Mouse (Mus musculus) embryonic facial prominence, embryonic 12.5 days (tissue): ENCODE measurements around the gene Zc3hc1. TPM values are rescaled to one million over a fixed set of nuclear protein-coding genes. Genes with fewer than 3 reads are reported as not detected.

Source experiments
- ATAC-seq: fragments of 200-750 bp; cut with Nextera tagmentation; 2 replicates; pipeline ENCODE4 v1.8.0; 2017; ENCODE audit not compliant: insufficient number of reproducible peaks, insufficient read depth, low FRiP score, low TSS enrichment
- H3K27ac ChIP-seq: fragments of 300-500 bp; sonication (generic); 2 replicates; pipeline ENCODE4 v1.5.1; 2016; ENCODE audit warnings: mild to moderate bottlenecking
- H3K27me3 ChIP-seq: fragments of 300-500 bp; sonication (generic); 2 replicates; pipeline ENCODE4 v1.6.1; 2016; ENCODE audit warnings: mild to moderate bottlenecking, moderate library complexity
- H3K36me3 ChIP-seq: fragments of 300-500 bp; sonication (generic); 2 replicates; pipeline ENCODE4 v1.6.1; 2016; ENCODE audit warnings: mild to moderate bottlenecking
- H3K4me1 ChIP-seq: fragments of 300-500 bp; sonication (generic); 2 replicates; pipeline ENCODE4 v1.6.1; 2016
- H3K4me2 ChIP-seq: fragments of 300-500 bp; sonication (generic); replicated peaks from 2 replicates; pipeline ENCODE4 v1.6.1; 2016; ENCODE audit warnings: mild to moderate bottlenecking, moderate library complexity
- H3K4me3 ChIP-seq: fragments of 300-500 bp; sonication (generic); 2 replicates; pipeline ENCODE4 v1.5.1; 2016; ENCODE audit warnings: mild to moderate bottlenecking
- H3K9ac ChIP-seq: fragments of 300-500 bp; sonication (generic); 2 replicates; pipeline ENCODE4 v1.6.1; 2016; ENCODE audit warnings: mild to moderate bottlenecking, moderate library complexity
- H3K9me3 ChIP-seq: fragments of 300-500 bp; sonication (generic); 2 replicates; pipeline ENCODE4 v1.6.1; 2016; ENCODE audit warnings: mild to moderate bottlenecking, moderate library complexity
- WGBS: fragments of 180-500 bp; shearing (Covaris S2); methylation state at CpG from one replicate; pipeline ENCODE4 v1.1.7; 2016; 5-methylcytosine and 5-hydroxymethylcytosine counted together
- polyA plus RNA-seq: library from polyadenylated mRNA; unstranded; fragments of >200 nt; fragmentation: Nextera tagmentation; extraction: Ambion mirVana; gene quantifications from 2 replicates; pipeline ENCODE4 v1.2.1, GENCODE M21; 2016

Gene Zc3hc1
- polyA plus RNA-seq, 1 experiment from 2014 or later: 75.0 TPM

GRCm38 (mm10) chr6:30346737-30347136 is 44.1 kb downstream of the Zc3hc1 start:
- no peak overlapping the region for H3K9ac ChIP-seq
- no peaks in the 10 kb centered on the region for H3K36me3 ChIP-seq
- WGBS: 70% methylated on average over 6 of the region's 6 CpGs
- H3K9me3 ChIP-seq: no peaks in the 10 kb centered on the region
- H3K4me1 ChIP-seq: no peaks in the 10 kb centered on the region
- no peak for ATAC-seq
- no peaks in the 10 kb centered on the region for H3K27me3 ChIP-seq
- H3K4me3 ChIP-seq: no peak overlapping the region
- H3K4me2 ChIP-seq: no peak overlapping the region
- H3K27ac ChIP-seq: no peak overlapping the region

- H3K4me2 ChIP-seq: no peak overlapping the region
- no peaks in the 10 kb centered on the region for H3K27me3 ChIP-seq
- no peak overlapping the region for H3K4me3 ChIP-seq
- no peak for ATAC-seq
- 76% methylated on average over 6 of the region's 6 CpGs for WGBS
- H3K9me3 ChIP-seq: no peaks in the 10 kb centered on the region
- no peaks in the 10 kb centered on the region for H3K36me3 ChIP-seq
- no peak overlapping the region for H3K27ac ChIP-seq
- H3K9ac ChIP-seq: no peak overlapping the region
- H3K4me1 ChIP-seq: no peaks in the 10 kb centered on the region
Observed at GRCm38 (mm10) chr6:30344032-30344431, 46.8 kb downstream of the Zc3hc1 start.

GRCm38 (mm10) chr6:30340231-30340873 is 50.5 kb downstream of the Zc3hc1 start:
- Histone ChIP-seq H3K4me3 (no peak overlapping the region), H3K9me3 (no peaks in the 10 kb centered on the region), H3K36me3 (no peaks in the 10 kb centered on the region), H3K4me2 (no peak overlapping the region), H3K27ac (no peak overlapping the region), H3K4me1 (no peaks in the 10 kb centered on the region), H3K27me3 (no peaks in the 10 kb centered on the region), H3K9ac (no peak overlapping the region)
- no peak for ATAC-seq
- WGBS: 89% methylated on average over 4 of the region's 4 CpGs

- Histone ChIP-seq H3K36me3 (no peaks in the 10 kb centered on the region), H3K4me1 (0 out of 2 replicates have a peak, but pooled peaks cover 4% of the 10 kb centered on the region), H3K4me2 (no peak overlapping the region), H3K9ac (no peak overlapping the region), H3K9me3 (no peaks in the 10 kb centered on the region), H3K27me3 (no peaks in the 10 kb centered on the region), H3K4me3 (no peak overlapping the region), H3K27ac (no peak overlapping the region)
- WGBS: 26% methylated on average over 5 of the region's 5 CpGs
- no peak for ATAC-seq
Observed at GRCm38 (mm10) chr6:30336912-30337311, 53.9 kb downstream of the Zc3hc1 start.

- no peak for ATAC-seq
- Histone ChIP-seq H3K27ac (no peak overlapping the region), H3K27me3 (no peaks in the 10 kb centered on the region), H3K4me2 (no peak overlapping the region), H3K4me1 (0 out of 2 replicates have a peak, but pooled peaks cover 4% of the 10 kb centered on the region), H3K4me3 (no peak overlapping the region), H3K9me3 (no peaks in the 10 kb centered on the region), H3K36me3 (no peaks in the 10 kb centered on the region), H3K9ac (no peak overlapping the region)
- WGBS: 34% methylated on average over 4 of the region's 4 CpGs
Observed at GRCm38 (mm10) chr6:30332262-30332661, 58.6 kb downstream of the Zc3hc1 start.

- ATAC-seq: no peak
- H3K4me3 ChIP-seq: no peak overlapping the region
- H3K9me3 ChIP-seq: no peaks in the 10 kb centered on the region
- no peak overlapping the region for H3K4me2 ChIP-seq
- no peaks in the 10 kb centered on the region for H3K27me3 ChIP-seq
- H3K27ac ChIP-seq: no peak overlapping the region
- no peak overlapping the region for H3K9ac ChIP-seq
- H3K4me1 ChIP-seq: 0 out of 2 replicates have a peak, but pooled peaks cover 4% of the 10 kb centered on the region
- H3K36me3 ChIP-seq: no peaks in the 10 kb centered on the region
- 75% methylated on average over 5 of the region's 5 CpGs for WGBS
Observed at GRCm38 (mm10) chr6:30330706-30331105, 60.1 kb downstream of the Zc3hc1 start.

GRCm38 (mm10) chr6:30325932-30326501 is 64.8 kb downstream of the Zc3hc1 start:
- Histone ChIP-seq H3K9me3 (no peaks in the 10 kb centered on the region), H3K27me3 (no peaks in the 10 kb centered on the region), H3K4me3 (no peak overlapping the region), H3K9ac (no peak overlapping the region), H3K4me2 (no peak overlapping the region), H3K4me1 (peaks cover under 1% of the 10 kb centered on the region; the same call in 1 of the 2 replicates), H3K27ac (no peak overlapping the region), H3K36me3 (no peaks in the 10 kb centered on the region)
- ATAC-seq: no peak
- 68% methylated on average over 4 of the region's 4 CpGs for WGBS

GRCm38 (mm10) chr6:30321002-30321401 is 69.8 kb downstream of the Zc3hc1 start:
- WGBS: 28% methylated on average over 4 of the region's 4 CpGs

GRCm38 (mm10) chr6:30319216-30319615 is 71.6 kb downstream of the Zc3hc1 start:
- no peaks in the 10 kb centered on the region for H3K27me3 ChIP-seq
- no peak overlapping the region for H3K27ac ChIP-seq
- H3K9ac ChIP-seq: no peak overlapping the region
- H3K4me1 ChIP-seq: peaks cover 7% of the 10 kb centered on the region; the same call in 1 of the 2 replicates
- no peaks in the 10 kb centered on the region for H3K36me3 ChIP-seq
- H3K4me3 ChIP-seq: no peak overlapping the region
- H3K9me3 ChIP-seq: no peaks in the 10 kb centered on the region
- no peak for ATAC-seq
- 83% methylated on average over 5 of the region's 5 CpGs for WGBS
- H3K4me2 ChIP-seq: no peak overlapping the region

More at GRCm38 (mm10) chr6:30321002-30321401, 69.8 kb downstream of the Zc3hc1 start:
- H3K4me2 ChIP-seq: no peak overlapping the region
- no peaks in the 10 kb centered on the region for H3K36me3 ChIP-seq
- ATAC-seq: no peak
- H3K4me3 ChIP-seq: no peak overlapping the region
- no peaks in the 10 kb centered on the region for H3K27me3 ChIP-seq
- H3K9ac ChIP-seq: no peak overlapping the region
- H3K9me3 ChIP-seq: no peaks in the 10 kb centered on the region
- H3K4me1 ChIP-seq: peaks cover 7% of the 10 kb centered on the region; the same call in 1 of the 2 replicates
- no peak overlapping the region for H3K27ac ChIP-seq

Other genes starting within 250 kb of the Zc3hc1 start
- gene Ube2h, start 86.5 kb downstream of the Zc3hc1 start, polyA plus RNA-seq: 52.5 and 56.1 TPM in 2 replicates
- 44.0 and 46.0 TPM in 2 replicates for gene Klhdc10, start 10.8 kb upstream of the Zc3hc1 start, polyA plus RNA-seq
- 37.8 and 38.6 TPM in 2 replicates for gene Tmem209, start 118.8 kb upstream of the Zc3hc1 start, polyA plus RNA-seq
- gene Ssmem1, start 118.8 kb upstream of the Zc3hc1 start, polyA plus RNA-seq: 0.14 and 0.33 TPM in 2 replicates
- gene Cpa2, start 150.6 kb upstream of the Zc3hc1 start, polyA plus RNA-seq: 4.2 and 7.6 TPM in 2 replicates
- 0.79 and 1.3 TPM in 2 replicates for gene Cpa4, start 177.3 kb upstream of the Zc3hc1 start, polyA plus RNA-seq
- 0.22 and 0.33 TPM in 2 replicates for gene Cpa5, start 220.0 kb upstream of the Zc3hc1 start, polyA plus RNA-seq
- gene Cpa1, start 248.2 kb upstream of the Zc3hc1 start, polyA plus RNA-seq: 0.22 and 0.29 TPM in 2 replicates